Mouse (Mus musculus): ENCODE measurements around the gene Lsm8. TPM values are rescaled to one million over a fixed set of nuclear protein-coding genes. Genes with fewer than 3 reads are reported as not detected.
"Not testable (repeated sequence)": the region's sequence is repeated elsewhere in the genome, so short reads cannot be mapped to it uniquely, and the experiment has no call there.

The Lsm8 gene
- 192 and 195 TPM in 2 replicates for polyA plus RNA-seq (2016; fragmentation: Nextera tagmentation; extraction: Ambion mirVana)

DNA sequence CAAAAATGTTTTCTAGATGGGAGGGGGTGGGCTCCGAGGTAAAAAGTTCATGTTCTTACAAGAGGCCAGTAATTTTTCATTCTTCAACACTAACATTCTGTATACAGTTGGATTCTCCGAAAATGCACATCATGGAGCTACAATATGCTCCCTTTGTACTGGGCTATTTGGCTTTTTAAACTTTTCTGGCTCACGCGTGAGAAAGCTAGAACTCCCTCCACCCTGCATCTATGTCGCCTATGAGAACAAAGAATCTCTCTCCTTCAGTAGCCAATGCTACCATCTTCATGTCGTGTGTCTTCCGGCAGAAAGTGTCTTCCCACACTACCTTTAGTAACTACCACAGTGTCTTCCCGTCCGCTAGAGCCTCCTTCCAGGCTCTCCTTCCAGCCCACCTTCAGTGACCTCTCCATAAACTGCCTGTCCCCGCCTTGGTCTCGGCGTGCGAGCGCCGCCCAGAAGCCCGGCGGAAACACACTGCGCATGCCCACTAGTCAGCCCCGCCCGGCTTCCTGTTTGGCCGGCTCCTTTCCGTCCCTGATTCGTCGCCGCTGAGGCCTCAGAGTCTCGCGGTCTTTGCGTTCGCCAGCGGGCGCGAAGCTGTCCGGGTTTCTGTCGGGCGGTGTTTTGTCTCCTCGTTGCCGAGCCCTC, at the start of gene Lsm8:
Lsm8 (plus strand) TSS at position 529 of the 651 bp plus-strand sequence.
- Histone ChIP-seq H3K4me3 (peak within 1 kb of the TSS; percentile 77), H3K27ac (peak within 1 kb of the TSS; percentile 93), H3K27me3 (no peaks in the 10 kb centered on the region), H3K9ac (peak within 1 kb of the TSS; percentile 89), H3K36me3 (peaks cover 15% of the 10 kb centered on the region), H3K4me2 (replicated peaks) (peak within 1 kb of the TSS; percentile 59), H3K9me3 (no peaks in the 10 kb centered on the region), H3K4me1 (0 out of 2 replicates have a peak, but pooled peaks cover 7% of the 10 kb centered on the region)
- peak; percentile 100 for ATAC-seq (ENCODE audit: insufficient number of reproducible peaks, insufficient read depth, low FRiP score, low TSS enrichment)
- WGBS, result 2% methylated on average over 37 of the region's 37 CpGs

DNA sequence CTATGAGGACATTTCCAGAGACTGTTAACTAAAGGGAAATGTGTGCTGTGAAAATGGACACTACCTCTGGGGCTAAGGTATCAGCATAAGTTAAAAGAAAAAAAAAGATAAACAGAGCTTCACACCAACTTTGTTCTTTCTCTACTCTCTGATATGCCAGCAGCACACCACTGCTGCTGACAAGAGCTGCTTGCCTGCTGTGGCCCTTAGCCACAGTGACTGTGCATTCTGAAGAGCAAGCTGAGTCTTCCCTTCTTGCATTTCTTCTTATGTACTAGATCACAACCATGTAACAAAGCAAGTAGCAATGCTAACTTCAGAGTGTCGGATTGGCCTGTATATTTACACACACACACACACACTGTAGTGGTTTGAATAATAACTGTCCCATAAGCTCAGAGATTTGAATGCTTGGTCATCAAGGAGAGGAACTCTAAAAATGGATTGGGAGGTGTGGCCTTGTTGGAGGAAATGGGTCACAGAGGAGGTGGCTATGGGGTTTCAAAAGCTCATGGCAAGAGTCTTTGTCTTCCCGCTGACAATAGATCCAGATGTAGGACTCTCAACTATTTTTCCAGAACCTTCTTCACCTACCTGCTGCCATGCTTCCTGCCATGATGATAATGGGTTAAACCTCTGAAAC, 47.4 kb upstream of the Lsm8 start:
- 88% methylated on average over 2 of the region's 2 CpGs for WGBS
- H3K36me3 ChIP-seq, result no peaks in the 10 kb centered on the region

DNA sequence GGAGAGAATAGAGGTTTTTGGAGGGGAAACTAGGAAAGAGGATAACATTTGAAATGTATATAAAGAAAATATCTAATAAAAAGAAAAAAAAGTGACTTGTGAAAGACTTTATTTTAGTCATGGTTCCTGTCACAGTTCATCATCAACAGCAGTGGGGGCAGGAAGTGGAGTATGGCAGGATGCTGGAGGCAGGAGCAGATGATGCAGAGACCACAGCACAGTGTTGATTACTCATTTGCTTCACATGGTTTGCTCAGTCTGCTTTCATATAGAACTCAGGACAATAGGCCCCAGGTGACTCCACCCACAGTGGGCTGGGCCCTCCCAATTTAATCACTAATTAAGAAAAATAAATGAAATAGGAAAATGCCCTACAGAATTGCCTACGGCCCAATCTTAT, 35.8 kb upstream of the Lsm8 start:
- no peak for ATAC-seq (ENCODE audit: insufficient number of reproducible peaks, insufficient read depth, low FRiP score, low TSS enrichment)
- WGBS, result 86% methylated on average over 1 of the region's 1 CpGs
- no peaks in the 10 kb centered on the region for H3K27me3 ChIP-seq
- no peak overlapping the region for H3K4me3 ChIP-seq
- H3K27ac ChIP-seq, result no peak overlapping the region
- H3K4me1 ChIP-seq, result no peaks in the 10 kb centered on the region
- no peaks in the 10 kb centered on the region for H3K36me3 ChIP-seq
- no peak overlapping the region for H3K4me2 ChIP-seq (replicated peaks)
- H3K9ac ChIP-seq, result no peak overlapping the region
- H3K9me3 ChIP-seq, result no peaks in the 10 kb centered on the region

More for the DNA sequence above, 47.4 kb upstream of the Lsm8 start:
- H3K4me3 ChIP-seq, result no peak overlapping the region
- H3K9me3 ChIP-seq, result no peaks in the 10 kb centered on the region
- no peaks in the 10 kb centered on the region for H3K4me1 ChIP-seq
- H3K27me3 ChIP-seq, result no peaks in the 10 kb centered on the region
- no peak overlapping the region for H3K9ac ChIP-seq
- H3K27ac ChIP-seq, result no peak overlapping the region
- no peak for ATAC-seq (ENCODE audit: insufficient number of reproducible peaks, insufficient read depth, low FRiP score, low TSS enrichment)
- no peak overlapping the region for H3K4me2 ChIP-seq (replicated peaks)

DNA sequence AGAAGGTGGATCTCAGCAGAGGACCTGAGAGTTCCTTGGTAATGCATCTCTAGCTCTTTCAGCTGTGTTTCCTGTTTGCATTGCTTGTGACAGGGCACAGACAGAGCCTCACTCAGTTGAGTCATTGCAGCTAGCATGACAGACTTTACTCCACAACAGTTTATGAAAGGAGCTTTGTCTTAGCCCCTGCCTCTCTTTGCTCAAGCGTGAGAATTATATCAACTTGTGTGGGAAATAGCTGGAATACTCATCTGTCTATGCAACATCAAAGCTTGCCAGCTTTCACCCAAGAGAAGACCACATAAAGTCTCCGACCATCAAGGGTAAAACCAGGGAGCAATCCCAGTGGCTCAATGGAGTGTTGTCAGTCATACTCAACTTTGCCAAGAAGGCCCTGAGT, 32.8 kb upstream of the Lsm8 start:
- Histone ChIP-seq H3K36me3 (no peaks in the 10 kb centered on the region), H3K4me2 (replicated peaks) (no peak overlapping the region), H3K27ac (no peak overlapping the region), H3K4me3 (no peak overlapping the region), H3K27me3 (no peaks in the 10 kb centered on the region), H3K9ac (no peak overlapping the region), H3K9me3 (no peaks in the 10 kb centered on the region), H3K4me1 (no peaks in the 10 kb centered on the region)
- 67% methylated on average over 2 of the region's 2 CpGs for WGBS
- ATAC-seq (ENCODE audit: insufficient number of reproducible peaks, insufficient read depth, low FRiP score, low TSS enrichment), result no peak

DNA sequence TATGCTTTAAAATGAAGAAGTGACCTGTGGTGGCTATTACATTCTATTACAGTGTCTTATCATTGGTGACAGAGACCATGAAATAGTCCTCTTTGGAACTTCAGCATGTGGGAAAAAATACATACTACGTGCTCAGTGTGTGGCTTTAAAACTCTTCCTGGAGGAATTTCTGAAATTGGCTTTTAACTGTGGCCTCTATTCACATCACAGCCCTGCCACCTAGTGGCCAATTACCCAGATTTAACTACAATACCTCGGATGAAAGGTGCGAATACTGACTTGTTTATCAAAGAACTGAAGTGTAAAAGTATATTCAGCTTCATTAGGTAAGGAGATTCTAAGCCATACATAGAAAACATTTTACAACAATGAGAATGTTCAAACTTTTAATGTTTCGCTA, 29.0 kb upstream of the Lsm8 start:
- no peak for ATAC-seq (ENCODE audit: insufficient number of reproducible peaks, insufficient read depth, low FRiP score, low TSS enrichment)
- Histone ChIP-seq H3K27ac (no peak overlapping the region), H3K36me3 (no peaks in the 10 kb centered on the region), H3K9me3 (no peaks in the 10 kb centered on the region), H3K4me1 (no peaks in the 10 kb centered on the region), H3K9ac (no peak overlapping the region), H3K27me3 (no peaks in the 10 kb centered on the region), H3K4me2 (replicated peaks) (no peak overlapping the region), H3K4me3 (no peak overlapping the region)
- WGBS, result 9% methylated on average over 4 of the region's 4 CpGs

DNA sequence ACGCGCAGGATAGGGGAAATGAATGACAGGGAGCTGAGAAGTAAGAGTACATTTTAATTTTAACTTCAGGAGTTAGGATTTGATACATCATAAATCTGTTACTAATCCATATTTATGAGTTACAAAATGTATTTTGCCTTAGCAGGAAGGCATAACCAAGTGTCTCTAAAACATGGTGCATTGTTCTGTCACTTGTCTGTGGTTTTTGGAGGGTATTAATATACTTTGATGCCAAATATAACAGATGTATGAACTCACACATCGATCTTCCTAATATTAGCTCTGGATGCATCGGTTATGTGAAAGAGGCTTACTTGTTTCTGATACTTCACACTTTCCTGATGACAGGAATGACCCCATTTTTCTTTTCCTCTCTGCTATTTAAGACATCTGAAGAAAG, 28.1 kb upstream of the Lsm8 start:
- H3K4me1 ChIP-seq, result no peaks in the 10 kb centered on the region
- no peaks in the 10 kb centered on the region for H3K27me3 ChIP-seq
- no peaks in the 10 kb centered on the region for H3K9me3 ChIP-seq
- H3K9ac ChIP-seq, result no peak overlapping the region
- H3K36me3 ChIP-seq, result no peaks in the 10 kb centered on the region
- ATAC-seq (ENCODE audit: insufficient number of reproducible peaks, insufficient read depth, low FRiP score, low TSS enrichment), result no peak
- H3K4me2 ChIP-seq (replicated peaks), result no peak overlapping the region
- no peak overlapping the region for H3K4me3 ChIP-seq
- H3K27ac ChIP-seq, result no peak overlapping the region
- 64% methylated on average over 4 of the region's 4 CpGs for WGBS

DNA sequence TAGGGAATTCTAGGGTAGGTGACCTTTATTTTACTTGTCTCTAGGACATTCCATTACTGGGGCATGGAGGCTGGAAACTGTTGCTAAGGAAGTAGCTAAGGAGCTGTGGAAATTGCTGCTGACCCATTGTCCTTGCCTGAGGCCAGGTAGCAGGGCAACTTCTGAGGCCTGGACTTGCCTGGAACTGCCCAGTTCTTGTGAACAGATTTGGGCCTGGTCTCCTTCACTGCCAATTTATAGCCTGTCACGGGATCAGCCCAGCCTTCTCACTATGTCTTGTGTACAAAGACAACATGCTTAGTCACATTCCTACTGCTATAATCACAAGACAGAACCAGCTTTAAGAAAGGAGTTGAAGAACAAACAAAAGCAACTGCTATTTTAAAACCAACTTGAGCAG, 25.6 kb upstream of the Lsm8 start:
- Histone ChIP-seq H3K27me3 (no peaks in the 10 kb centered on the region), H3K9me3 (no peaks in the 10 kb centered on the region), H3K4me1 (no peaks in the 10 kb centered on the region), H3K4me3 (no peak overlapping the region), H3K4me2 (replicated peaks) (no peak overlapping the region), H3K36me3 (no peaks in the 10 kb centered on the region), H3K27ac (no peak overlapping the region), H3K9ac (no peak overlapping the region)
- ATAC-seq (ENCODE audit: insufficient number of reproducible peaks, insufficient read depth, low FRiP score, low TSS enrichment), result no peak
- 40% methylated on average over 1 of the region's 1 CpGs for WGBS

DNA sequence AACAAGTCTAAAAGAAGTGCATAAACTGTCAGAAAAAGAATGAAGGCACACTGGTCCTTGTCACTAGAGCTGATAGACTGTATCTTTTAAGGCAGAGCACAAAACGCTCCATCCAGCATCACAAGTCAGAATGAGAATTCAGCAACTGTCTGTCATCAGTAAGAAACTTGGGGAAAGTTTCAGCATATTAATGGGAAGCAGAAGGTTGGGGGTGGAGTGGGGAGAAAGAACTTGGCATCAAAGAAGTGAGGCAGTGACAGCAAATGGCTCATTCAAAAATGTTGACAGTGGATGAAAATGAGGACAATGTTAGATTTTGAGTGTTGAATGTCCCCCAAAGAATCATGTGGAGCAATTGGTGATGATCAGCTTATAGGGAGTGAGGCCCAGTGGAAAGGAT, 15.4 kb upstream of the Lsm8 start:
- Histone ChIP-seq H3K4me2 (replicated peaks) (no peak overlapping the region), H3K9ac (no peak overlapping the region), H3K27me3 (no peaks in the 10 kb centered on the region), H3K9me3 (no peaks in the 10 kb centered on the region), H3K27ac (no peak overlapping the region), H3K4me3 (no peak overlapping the region), H3K36me3 (no peaks in the 10 kb centered on the region), H3K4me1 (no peaks in the 10 kb centered on the region)
- no peak for ATAC-seq (ENCODE audit: insufficient number of reproducible peaks, insufficient read depth, low FRiP score, low TSS enrichment)
- WGBS, result 61% methylated on average over 1 of the region's 1 CpGs

DNA sequence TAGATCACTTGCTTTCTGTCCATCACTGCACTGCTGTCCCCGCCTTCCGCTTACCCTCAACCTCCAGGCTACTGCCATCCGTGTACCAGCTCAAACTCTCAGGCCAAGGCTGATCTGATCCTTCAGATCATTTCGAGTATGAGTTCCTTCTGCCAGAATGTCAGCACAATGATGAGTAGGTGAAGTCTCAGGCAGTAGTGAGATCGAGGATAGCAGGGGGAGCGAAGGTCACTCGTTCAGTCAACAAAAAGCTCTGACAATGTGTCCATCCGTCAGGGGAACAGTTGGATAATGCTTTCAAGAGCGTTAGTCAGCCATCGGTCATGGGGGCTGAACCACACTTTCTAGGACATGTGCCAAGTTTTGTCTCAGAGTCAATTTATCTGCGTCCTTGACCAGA, 3.9 kb upstream of the Lsm8 start:
- H3K9me3 ChIP-seq; H3K27ac ChIP-seq; ATAC-seq (ENCODE audit: insufficient number of reproducible peaks, insufficient read depth, low FRiP score, low TSS enrichment); H3K4me1 ChIP-seq; H3K4me3 ChIP-seq; H3K9ac ChIP-seq; H3K36me3 ChIP-seq; H3K4me2 ChIP-seq (replicated peaks); H3K27me3 ChIP-seq: not testable (repeated sequence)
- WGBS, result 80% methylated on average over 1 of the region's 11 CpGs

DNA sequence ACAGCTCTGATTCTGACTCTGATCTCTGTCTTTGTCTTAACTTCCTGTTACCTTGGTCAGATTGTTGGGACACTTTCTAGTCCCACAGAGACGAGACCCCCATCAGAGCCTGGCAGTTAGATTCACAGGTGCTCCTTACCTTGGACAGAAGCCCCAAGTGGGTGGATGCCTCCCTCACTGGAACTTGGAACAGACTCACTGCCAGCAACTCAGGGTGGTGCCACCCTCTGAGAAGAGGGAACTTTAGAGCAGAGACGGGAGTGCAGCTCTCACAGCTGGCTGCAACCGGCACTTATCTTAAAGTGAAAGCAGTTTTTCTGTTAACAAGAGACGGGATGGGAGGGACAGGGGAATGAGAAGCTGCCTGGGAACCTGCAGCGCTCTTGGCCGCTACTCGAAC, 2.8 kb upstream of the Lsm8 start:
- not testable (repeated sequence) for H3K4me1 ChIP-seq; H3K36me3 ChIP-seq; H3K27me3 ChIP-seq; H3K4me2 ChIP-seq (replicated peaks); H3K4me3 ChIP-seq; H3K9ac ChIP-seq; H3K9me3 ChIP-seq; H3K27ac ChIP-seq; ATAC-seq (ENCODE audit: insufficient number of reproducible peaks, insufficient read depth, low FRiP score, low TSS enrichment)
- 56% methylated on average over 1 of the region's 7 CpGs for WGBS

DNA sequence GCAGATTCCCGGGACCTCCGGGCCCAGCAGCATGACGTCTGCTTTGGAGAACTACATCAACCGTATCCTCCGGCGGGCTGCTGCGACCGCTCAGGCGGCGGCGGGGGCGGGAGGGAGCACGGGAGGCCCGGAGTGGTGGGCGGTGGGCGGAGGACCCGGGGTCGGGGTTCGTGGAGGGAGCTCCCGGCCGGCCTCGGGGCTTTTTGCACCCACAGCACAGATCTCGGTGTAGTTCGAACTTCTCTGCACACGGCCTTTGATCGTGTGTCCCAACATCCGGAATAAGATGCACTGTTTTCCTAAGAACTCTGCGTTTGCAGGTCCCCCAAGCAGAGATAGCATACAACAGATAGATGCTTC, 303 bp downstream of the Lsm8 start:
- ATAC-seq (ENCODE audit: insufficient number of reproducible peaks, insufficient read depth, low FRiP score, low TSS enrichment), result peak; percentile 83; the same call in 1 of the 2 replicates
- WGBS, result 0% methylated on average over 28 of the region's 28 CpGs
- Histone ChIP-seq H3K9me3 (no peaks in the 10 kb centered on the region), H3K9ac (peak overlapping the region; percentile 89), H3K36me3 (peaks cover 19% of the 10 kb centered on the region), H3K4me2 (replicated peaks) (peak overlapping the region; percentile 59), H3K4me1 (0 out of 2 replicates have a peak, but pooled peaks cover 7% of the 10 kb centered on the region), H3K27ac (peak overlapping the region; percentile 93), H3K27me3 (no peaks in the 10 kb centered on the region), H3K4me3 (peak overlapping the region; percentile 77)

DNA sequence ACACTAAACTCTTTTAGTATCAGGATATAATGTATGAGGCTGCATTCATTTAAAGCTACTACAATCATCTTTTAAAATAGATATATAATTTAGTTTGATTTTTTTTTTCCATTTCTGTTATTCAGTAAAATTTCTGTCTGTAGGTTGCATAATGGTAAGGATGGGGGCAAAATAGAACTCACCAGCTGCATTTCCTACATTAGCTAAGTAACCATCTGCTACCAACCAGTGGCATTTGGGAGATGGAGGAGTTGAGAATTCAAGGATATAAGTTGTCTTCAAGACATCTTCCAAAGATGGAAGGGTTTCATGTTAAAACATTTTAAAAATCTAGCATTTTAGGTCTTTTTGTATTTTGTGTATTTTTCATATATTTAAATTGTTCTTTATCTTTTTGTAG, 6.9 kb downstream of the Lsm8 start:
- no peaks in the 10 kb centered on the region for H3K27me3 ChIP-seq
- H3K36me3 ChIP-seq, result peaks cover 51% of the 10 kb centered on the region

More for the DNA sequence above, 6.9 kb downstream of the Lsm8 start:
- no peak for ATAC-seq (ENCODE audit: insufficient number of reproducible peaks, insufficient read depth, low FRiP score, low TSS enrichment)
- Histone ChIP-seq H3K4me3 (no peak overlapping the region), H3K4me1 (no peaks in the 10 kb centered on the region), H3K9me3 (no peaks in the 10 kb centered on the region), H3K9ac (no peak overlapping the region), H3K27ac (no peak overlapping the region), H3K4me2 (replicated peaks) (no peak overlapping the region)

Measured in embryonic facial prominence, embryonic 12.5 days (tissue).